Mouse (Mus musculus) CH12.LX (cell line): ENCODE results near the gene Ints4.
"Not testable (repeated sequence)": the region's sequence is repeated elsewhere in the genome, so short reads cannot be mapped to it uniquely, and the experiment has no call there.

Experiments
- CHD2 ChIP-seq: IDR thresholded peaks from 2 replicates; pipeline ENCODE4 v1.6.1; 2011; ENCODE audit warnings: low read length, improper control_type of control experiment
- CTCF ChIP-seq, 2 experiments: IDR thresholded peaks in 1 of 2; conservative IDR thresholded peaks in 1 of 2; 2 replicates each; pipeline ENCODE4 v1.5.1; 2011 to 2012; ENCODE audit warnings: low read depth in 2 of 2, low read length in 2 of 2, improper control_type of control experiment in 1 of 2, inconsistent platforms in 1 of 2, mild to moderate bottlenecking in 1 of 2, moderate library complexity in 1 of 2
- E2F4 ChIP-seq: IDR thresholded peaks from 2 replicates; pipeline ENCODE4 v1.6.1; 2011; ENCODE audit warnings: low read depth, low read length, improper control_type of control experiment; ENCODE audit not compliant: insufficient replicate concordance
- KAT2A ChIP-seq: IDR thresholded peaks from 2 replicates; pipeline ENCODE4 v1.6.1; 2012; ENCODE audit warnings: low read length, improper control_type of control experiment, inconsistent platforms; ENCODE audit not compliant: insufficient replicate concordance
- MEF2A ChIP-seq: IDR thresholded peaks from 2 replicates; pipeline ENCODE4 v1.6.1; 2014; ENCODE audit warnings: low read depth, mild to moderate bottlenecking, inconsistent platforms, low read length, improper control_type of control experiment, borderline replicate concordance
- NELFE ChIP-seq: IDR thresholded peaks from 2 replicates; pipeline ENCODE4 v1.6.1; 2011; ENCODE audit warnings: low read depth, low read length, improper control_type of control experiment
- POLR2A ChIP-seq: IDR thresholded peaks from 2 replicates; pipeline ENCODE4 v1.6.1; 2011; ENCODE audit warnings: low read depth, mild to moderate bottlenecking, improper control_type of control experiment, low read length
- SMC3 ChIP-seq: IDR thresholded peaks from 2 replicates; pipeline ENCODE4 v1.6.1; 2011; ENCODE audit warnings: low read depth, low read length, improper control_type of control experiment
- USF1 ChIP-seq: IDR thresholded peaks from 2 replicates; pipeline ENCODE4 v1.6.1; 2014; ENCODE audit warnings: low read depth, mild to moderate bottlenecking, inconsistent platforms, low read length, improper control_type of control experiment
- ZC3H11A ChIP-seq: IDR thresholded peaks from 2 replicates; pipeline ENCODE4 v1.6.1; 2012; ENCODE audit warnings: low read depth, mild to moderate bottlenecking, inconsistent platforms, low read length, improper control_type of control experiment
- ZNF384 ChIP-seq: IDR thresholded peaks from 2 replicates; pipeline ENCODE4 v1.6.1; 2012; ENCODE audit warnings: low read depth, low read length, improper control_type of control experiment, inconsistent platforms

GRCm38 (mm10) chr7:97451023-97451422 lies 29.7 kb upstream of the Ints4 start, which contains the start of gene Kctd14:
- TF ChIP-seq POLR2A; CTCF (conservative IDR thresholded peaks at IDR 0.05 in 1 of 2, IDR thresholded peaks at IDR 0.05 in 1 of 2; ENCODE audit: low read depth in 2 of 2, low read length in 2 of 2); KAT2A; USF1; E2F4; MEF2A; SMC3; NELFE; CHD2; ZNF384; ZC3H11A: not testable (repeated sequence)
